Mouse (Mus musculus) forebrain, embryonic 13.5 days (tissue): Measurements from ENCODE around the gene Ccdc62. TPM values are rescaled to one million over a fixed set of nuclear protein-coding genes. Genes with fewer than 3 reads are reported as not detected.

ENCODE experiments used
- ATAC-seq: fragments of 200-750 bp; cut with Nextera tagmentation; 2 replicates; pipeline ENCODE4 v1.8.0; 2017
- H3K27ac ChIP-seq: fragments of 300-500 bp; sonication (generic); 2 replicates; pipeline ENCODE4 v1.5.1; 2015; ENCODE audit warnings: inconsistent platforms, mild to moderate bottlenecking, moderate library complexity
- H3K27me3 ChIP-seq: fragments of 300-500 bp; sonication (generic); 2 replicates; pipeline ENCODE4 v1.6.1; 2015; ENCODE audit warnings: mild to moderate bottlenecking, inconsistent platforms
- H3K36me3 ChIP-seq: fragments of 300-500 bp; sonication (generic); 2 replicates; pipeline ENCODE4 v1.6.1; 2015; ENCODE audit warnings: mild to moderate bottlenecking, inconsistent platforms; ENCODE audit not compliant: poor library complexity, severe bottlenecking
- H3K4me1 ChIP-seq: fragments of 300-500 bp; sonication (generic); 2 replicates; pipeline ENCODE4 v1.6.1; 2015; ENCODE audit warnings: inconsistent platforms
- H3K4me2 ChIP-seq: fragments of 300-500 bp; sonication (generic); 2 replicates; pipeline ENCODE4 v1.6.1; 2015; ENCODE audit warnings: inconsistent platforms, mild to moderate bottlenecking, moderate library complexity
- H3K4me3 ChIP-seq: fragments of 300-500 bp; sonication (generic); 2 replicates; pipeline ENCODE4 v1.5.1; 2015; ENCODE audit warnings: mild to moderate bottlenecking, inconsistent platforms
- H3K9ac ChIP-seq: fragments of 300-500 bp; sonication (generic); 2 replicates; pipeline ENCODE4 v1.6.1; 2015; ENCODE audit warnings: mild to moderate bottlenecking, inconsistent platforms
- H3K9me3 ChIP-seq: fragments of 300-500 bp; sonication (generic); replicated peaks from 2 replicates; pipeline ENCODE4 v1.6.1; 2016; ENCODE audit warnings: inconsistent platforms
- WGBS: fragments of 180-500 bp; shearing (Covaris S2); methylation state at CpG from one replicate; pipeline ENCODE4 v1.1.7; 2015; 5-methylcytosine and 5-hydroxymethylcytosine counted together
- polyA plus RNA-seq: library from polyadenylated mRNA; unstranded; fragments of >200 nt; fragmentation: Nextera tagmentation; extraction: Ambion mirVana; gene quantifications from 2 replicates; pipeline ENCODE4 v1.2.1, GENCODE M21; 2015

Ccdc62 gene
- polyA plus RNA-seq, 1 experiment from 2014 or later = 6.0 TPM

DNA sequence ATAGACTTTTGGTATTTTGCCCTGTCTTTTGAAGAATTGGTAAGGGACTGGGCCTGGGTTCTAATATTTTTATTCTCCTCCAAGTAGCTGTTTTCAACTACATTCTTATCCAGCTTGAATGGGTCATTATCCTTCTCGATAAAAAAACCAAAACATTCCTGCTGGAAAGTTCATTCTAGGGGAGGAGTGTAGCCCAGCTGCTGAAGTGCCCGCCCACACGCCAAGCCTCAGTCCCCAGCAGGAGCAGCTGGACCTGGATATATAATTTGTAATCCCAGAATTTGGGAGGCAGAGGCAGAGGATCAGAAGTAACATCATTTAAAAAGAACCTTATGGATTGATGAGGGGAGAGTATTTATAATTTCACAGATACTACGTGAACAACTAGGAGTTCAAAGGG lies 16.1 kb downstream of the Ccdc62 start:
- H3K9ac ChIP-seq = no peak overlapping the region
- H3K4me3 ChIP-seq = no peak overlapping the region
- H3K36me3 ChIP-seq = no peaks in the 10 kb centered on the region
- no peaks in the 10 kb centered on the region for H3K4me1 ChIP-seq
- H3K9me3 ChIP-seq = no peaks in the 10 kb centered on the region
- no peak for ATAC-seq
- H3K27ac ChIP-seq = no peak overlapping the region
- WGBS = 67% methylated on average over 4 of the region's 4 CpGs
- H3K4me2 ChIP-seq = no peak overlapping the region
- no peaks in the 10 kb centered on the region for H3K27me3 ChIP-seq

DNA sequence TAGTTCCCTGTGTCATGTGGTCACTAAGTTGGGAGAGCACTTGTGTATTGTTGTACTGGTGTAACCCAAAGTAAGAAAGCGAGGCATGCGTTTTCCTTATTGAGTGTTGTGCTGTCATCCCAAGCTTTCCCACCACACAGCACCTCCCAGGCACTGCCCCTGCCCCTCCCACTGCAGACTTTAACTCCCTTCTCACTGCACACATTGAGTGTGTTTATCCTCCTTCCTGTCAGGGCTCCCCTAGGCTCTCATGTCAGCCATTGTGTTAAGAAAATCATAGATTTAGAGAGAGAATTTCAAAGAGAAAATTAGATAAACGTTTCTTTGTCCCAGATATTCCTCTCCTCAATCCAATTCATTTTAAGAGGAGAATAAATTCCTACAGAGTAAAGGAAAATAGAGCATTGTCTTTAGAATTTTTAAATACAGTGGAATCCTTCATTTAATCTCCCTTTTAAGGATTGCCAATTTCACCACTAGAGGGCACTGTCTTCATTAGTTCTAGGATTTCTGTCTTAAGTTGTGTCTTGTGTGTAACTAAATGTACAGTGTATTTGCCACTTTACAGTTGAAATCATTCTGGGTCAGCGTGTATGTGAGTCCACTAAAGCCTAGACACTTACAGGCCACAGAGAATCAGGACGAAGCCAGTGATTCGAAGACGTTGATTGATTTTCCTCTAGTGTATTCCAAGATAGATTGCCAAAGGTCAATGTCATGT lies 16.7 kb downstream of the Ccdc62 start:
- Histone ChIP-seq H3K4me1 (no peaks in the 10 kb centered on the region), H3K36me3 (no peaks in the 10 kb centered on the region), H3K9ac (no peak overlapping the region), H3K4me3 (no peak overlapping the region), H3K9me3 (no peaks in the 10 kb centered on the region), H3K27me3 (no peaks in the 10 kb centered on the region), H3K27ac (no peak overlapping the region), H3K4me2 (no peak overlapping the region)
- no peak for ATAC-seq
- WGBS = 50% methylated on average over 7 of the region's 7 CpGs

DNA sequence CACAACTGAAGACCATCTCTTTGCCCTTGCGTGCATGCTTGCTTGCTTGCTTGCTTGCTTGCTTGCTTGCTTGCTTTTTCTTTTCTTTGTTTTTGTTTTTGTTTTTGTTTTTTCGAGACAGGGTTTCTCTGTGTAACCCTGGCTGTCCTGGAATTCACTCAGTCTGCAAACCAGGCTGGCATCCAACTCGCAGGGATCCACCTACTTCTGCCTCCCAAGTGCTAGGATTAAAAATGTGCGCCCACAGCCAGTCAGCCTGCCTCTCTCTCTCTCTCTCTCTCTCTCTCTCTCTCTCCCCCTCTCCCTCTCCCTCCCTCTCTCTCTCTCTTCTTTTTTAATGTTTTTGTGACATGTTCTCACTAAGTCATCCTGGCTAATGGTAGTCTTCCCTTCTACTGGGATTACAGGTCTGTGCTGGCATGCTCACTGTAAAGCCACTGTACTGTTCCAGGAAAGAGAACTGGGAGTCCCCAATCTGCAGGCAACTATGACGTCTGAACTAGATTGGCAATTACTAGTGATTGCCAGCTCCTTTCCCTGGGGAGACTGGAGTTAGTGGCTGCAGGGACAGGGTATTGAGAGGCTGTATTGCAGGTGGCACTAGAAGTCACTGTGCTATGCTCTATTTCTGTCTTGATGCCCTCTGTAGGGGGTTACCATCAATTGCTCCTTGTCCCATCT lies 22.0 kb downstream of the Ccdc62 start:
- Histone ChIP-seq H3K4me3 (no peak overlapping the region), H3K4me2 (no peak overlapping the region), H3K27me3 (no peaks in the 10 kb centered on the region), H3K9ac (no peak overlapping the region), H3K27ac (no peak overlapping the region), H3K9me3 (no peaks in the 10 kb centered on the region), H3K4me1 (no peaks in the 10 kb centered on the region), H3K36me3 (no peaks in the 10 kb centered on the region)
- no peak for ATAC-seq
- WGBS = 58% methylated on average over 5 of the region's 5 CpGs

DNA sequence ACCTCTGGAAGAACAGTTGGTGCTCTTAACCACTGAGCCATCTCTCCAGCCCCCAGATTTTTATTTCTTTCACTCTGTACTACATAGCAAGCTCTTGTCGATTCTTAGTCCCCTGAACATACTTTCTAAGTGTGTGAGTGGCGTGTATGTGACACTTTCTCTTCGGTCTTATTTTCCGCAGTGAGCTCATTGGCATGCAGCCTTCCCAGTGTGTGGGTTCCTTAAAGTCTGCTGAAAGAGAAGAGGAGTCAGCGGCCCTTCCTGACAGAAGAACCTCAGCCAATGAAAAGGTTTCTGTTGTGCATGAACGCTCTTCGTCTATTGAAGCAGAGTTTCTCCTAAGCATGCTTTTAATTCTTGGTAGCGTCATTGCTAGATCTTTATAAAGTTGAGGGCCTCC lies 26.7 kb downstream of the Ccdc62 start:
- Histone ChIP-seq H3K4me3 (no peak overlapping the region), H3K4me2 (no peak overlapping the region), H3K36me3 (no peaks in the 10 kb centered on the region), H3K9ac (no peak overlapping the region), H3K4me1 (no peaks in the 10 kb centered on the region), H3K27ac (no peak overlapping the region), H3K9me3 (no peaks in the 10 kb centered on the region), H3K27me3 (no peaks in the 10 kb centered on the region)
- ATAC-seq = no peak
- WGBS = 76% methylated on average over 8 of the region's 8 CpGs

DNA sequence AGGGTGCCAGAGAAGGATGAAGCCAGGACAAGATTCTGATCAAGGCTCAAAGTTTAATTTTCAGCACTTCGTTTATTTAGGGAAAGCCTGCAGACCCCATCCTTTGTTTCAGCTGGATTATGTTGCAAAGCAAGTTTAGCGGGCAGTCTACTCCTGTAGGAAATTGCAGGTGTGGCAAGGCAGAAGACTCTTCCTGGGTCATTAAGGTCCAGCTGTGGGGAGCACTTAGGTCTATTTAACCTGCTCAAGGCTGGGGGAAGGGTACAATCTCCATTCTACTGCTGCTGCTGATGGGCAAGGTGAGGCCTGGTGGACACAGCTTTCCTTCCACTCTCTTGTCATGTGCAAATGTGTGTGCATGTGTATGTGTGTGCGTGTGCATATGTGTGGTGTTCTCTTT lies 28.5 kb downstream of the Ccdc62 start:
- H3K4me3 ChIP-seq = no peak overlapping the region
- 81% methylated on average over 3 of the region's 3 CpGs for WGBS
- H3K4me1 ChIP-seq = no peaks in the 10 kb centered on the region
- no peak overlapping the region for H3K27ac ChIP-seq
- no peaks in the 10 kb centered on the region for H3K9me3 ChIP-seq
- ATAC-seq = no peak
- no peaks in the 10 kb centered on the region for H3K36me3 ChIP-seq
- H3K4me2 ChIP-seq = no peak overlapping the region
- no peak overlapping the region for H3K9ac ChIP-seq
- no peaks in the 10 kb centered on the region for H3K27me3 ChIP-seq

DNA sequence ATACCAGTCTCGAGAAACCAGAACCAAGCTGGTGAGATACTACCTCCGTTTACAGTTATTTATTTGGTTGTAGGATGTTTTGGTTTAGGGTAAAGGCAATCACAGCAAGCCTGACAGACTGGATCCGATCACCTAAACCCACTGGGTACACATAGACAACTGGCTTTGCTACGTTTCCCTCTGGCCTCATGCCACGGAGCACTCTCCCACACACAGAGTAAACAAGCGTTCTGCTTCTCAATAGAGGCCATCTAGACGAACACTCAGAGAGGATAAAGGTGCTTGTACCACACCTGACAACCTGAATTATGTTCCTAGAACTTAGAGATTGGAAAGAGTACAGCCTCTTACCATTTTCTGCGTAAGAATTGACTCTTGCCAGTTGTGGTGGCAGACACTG lies 29.6 kb downstream of the Ccdc62 start:
- no peak overlapping the region for H3K4me2 ChIP-seq
- no peaks in the 10 kb centered on the region for H3K27me3 ChIP-seq
- no peak for ATAC-seq
- no peaks in the 10 kb centered on the region for H3K9me3 ChIP-seq
- H3K4me1 ChIP-seq = no peaks in the 10 kb centered on the region
- no peaks in the 10 kb centered on the region for H3K36me3 ChIP-seq
- no peak overlapping the region for H3K4me3 ChIP-seq
- WGBS = 86% methylated on average over 8 of the region's 8 CpGs
- no peak overlapping the region for H3K27ac ChIP-seq
- no peak overlapping the region for H3K9ac ChIP-seq

DNA sequence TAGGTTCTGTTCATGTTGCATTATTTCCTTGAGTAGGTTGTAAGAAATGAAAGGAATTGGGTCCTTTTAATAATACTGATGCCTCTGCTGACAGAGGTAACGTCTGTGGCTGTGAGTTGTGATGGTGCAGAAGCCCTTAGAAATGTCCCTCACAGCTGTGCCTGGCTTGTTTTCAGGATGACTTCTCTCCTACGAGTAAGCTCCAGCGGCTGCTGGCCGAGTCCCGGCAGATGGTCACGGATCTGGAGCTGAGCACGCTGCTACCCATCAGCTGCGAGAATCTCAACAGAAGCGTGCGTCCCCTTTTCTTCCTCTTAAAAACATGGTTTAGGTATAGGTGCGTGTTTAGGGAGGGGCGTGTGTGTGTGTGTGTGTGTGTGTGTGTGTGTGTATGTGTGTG lies 30.6 kb downstream of the Ccdc62 start:
- no peaks in the 10 kb centered on the region for H3K36me3 ChIP-seq
- H3K4me2 ChIP-seq = no peak overlapping the region
- no peaks in the 10 kb centered on the region for H3K9me3 ChIP-seq
- H3K4me1 ChIP-seq = no peaks in the 10 kb centered on the region
- H3K27ac ChIP-seq = no peak overlapping the region
- no peak overlapping the region for H3K4me3 ChIP-seq
- no peaks in the 10 kb centered on the region for H3K27me3 ChIP-seq
- no peak for ATAC-seq
- 82% methylated on average over 12 of the region's 12 CpGs for WGBS
- no peak overlapping the region for H3K9ac ChIP-seq

DNA sequence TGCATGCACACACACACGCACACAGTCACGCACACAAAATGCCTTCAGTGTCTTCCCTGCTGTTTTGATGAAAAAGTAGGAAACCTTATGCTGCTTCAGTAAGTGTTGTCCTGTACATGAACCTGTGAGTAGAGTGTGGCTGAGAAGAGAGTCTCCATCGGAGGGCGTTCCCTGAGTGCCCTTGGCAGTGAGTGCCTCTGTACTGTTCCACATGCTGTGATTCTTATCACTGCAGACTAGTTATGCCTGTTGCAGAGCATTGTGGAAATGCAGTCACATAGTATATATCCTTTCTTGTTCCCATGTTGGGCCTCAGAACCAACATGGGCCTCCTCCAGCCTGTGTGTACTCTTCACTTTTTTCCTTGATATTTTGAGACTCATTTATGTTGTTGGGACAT lies 33.7 kb downstream of the Ccdc62 start:
- H3K9me3 ChIP-seq = no peaks in the 10 kb centered on the region
- H3K4me3 ChIP-seq = no peak overlapping the region
- H3K4me2 ChIP-seq = no peak overlapping the region
- H3K4me1 ChIP-seq = no peaks in the 10 kb centered on the region
- 97% methylated on average over 4 of the region's 4 CpGs for WGBS
- no peak overlapping the region for H3K27ac ChIP-seq
- H3K27me3 ChIP-seq = no peaks in the 10 kb centered on the region
- no peak for ATAC-seq
- H3K9ac ChIP-seq = no peak overlapping the region
- no peaks in the 10 kb centered on the region for H3K36me3 ChIP-seq

DNA sequence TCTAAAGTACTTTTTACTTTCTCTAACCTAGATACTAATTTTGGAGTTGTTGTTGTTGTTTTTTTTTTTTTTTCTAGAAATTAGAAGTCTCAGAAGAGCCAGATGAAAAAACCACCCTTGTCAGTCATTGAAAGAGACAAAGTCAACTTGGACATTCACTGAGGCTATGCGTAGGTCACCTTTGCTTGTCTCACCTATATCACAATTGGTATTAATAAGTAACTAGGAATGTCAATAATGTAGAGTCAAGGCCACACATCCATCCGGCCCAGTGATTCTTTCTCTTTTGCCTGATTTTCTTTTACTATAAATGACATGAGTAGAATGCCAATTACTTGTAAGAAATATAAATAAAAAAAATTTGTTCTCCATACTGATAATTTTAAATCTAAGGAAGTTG lies 36.3 kb downstream of the Ccdc62 start:
- WGBS = 91% methylated on average over 2 of the region's 2 CpGs
- Histone ChIP-seq H3K9ac (no peak overlapping the region), H3K27ac (no peak overlapping the region), H3K27me3 (no peaks in the 10 kb centered on the region), H3K36me3 (no peaks in the 10 kb centered on the region), H3K9me3 (no peaks in the 10 kb centered on the region), H3K4me3 (no peak overlapping the region), H3K4me2 (no peak overlapping the region), H3K4me1 (no peaks in the 10 kb centered on the region)
- no peak for ATAC-seq

DNA sequence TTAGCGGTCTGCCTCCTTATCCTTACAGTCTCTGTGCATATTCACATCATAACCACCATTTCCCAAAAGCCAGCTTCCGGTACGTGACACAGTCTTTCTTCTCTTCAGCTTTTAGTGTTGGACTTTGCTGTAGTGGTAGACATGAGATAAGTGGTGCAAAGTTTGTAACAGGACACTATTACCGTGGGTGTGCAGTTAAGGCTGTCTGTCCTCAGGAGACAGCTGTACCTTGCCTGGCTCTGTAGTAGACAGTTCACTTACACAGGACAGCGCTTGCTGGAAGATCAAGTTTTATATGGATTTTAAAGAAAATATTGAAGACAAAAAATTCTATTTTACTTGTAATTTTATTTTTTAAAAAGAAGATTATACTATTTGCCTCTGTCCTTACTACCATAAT lies 38.0 kb downstream of the Ccdc62 start:
- H3K36me3 ChIP-seq = no peaks in the 10 kb centered on the region
- H3K27me3 ChIP-seq = no peaks in the 10 kb centered on the region
- 84% methylated on average over 5 of the region's 5 CpGs for WGBS
- no peak overlapping the region for H3K27ac ChIP-seq
- H3K9me3 ChIP-seq = no peaks in the 10 kb centered on the region
- no peak overlapping the region for H3K9ac ChIP-seq
- H3K4me2 ChIP-seq = no peak overlapping the region
- ATAC-seq = no peak
- H3K4me3 ChIP-seq = no peak overlapping the region
- no peaks in the 10 kb centered on the region for H3K4me1 ChIP-seq

DNA sequence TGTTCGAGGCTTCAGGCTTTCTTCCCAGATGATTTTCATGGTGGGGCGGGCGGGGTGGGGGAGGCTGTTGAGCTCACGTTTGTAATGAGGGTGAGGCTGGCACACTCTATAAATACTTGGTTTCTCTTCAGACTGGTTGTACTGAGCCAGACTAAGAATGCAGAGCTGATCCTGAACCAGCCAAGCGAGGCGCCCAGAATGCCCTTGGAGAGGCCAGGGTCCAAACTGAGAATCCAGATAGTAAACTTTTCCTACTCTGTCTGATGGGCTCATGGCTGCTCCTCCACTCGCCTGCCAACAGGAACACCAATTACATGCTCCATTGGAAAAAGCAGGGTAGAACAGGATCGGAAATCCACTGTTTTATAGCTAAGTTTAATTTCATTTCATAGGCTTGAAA lies 38.7 kb downstream of the Ccdc62 start:
- Histone ChIP-seq H3K4me2 (no peak overlapping the region), H3K27me3 (no peaks in the 10 kb centered on the region), H3K27ac (no peak overlapping the region), H3K4me1 (no peaks in the 10 kb centered on the region), H3K4me3 (no peak overlapping the region), H3K9ac (no peak overlapping the region), H3K9me3 (no peaks in the 10 kb centered on the region), H3K36me3 (no peaks in the 10 kb centered on the region)
- WGBS = 71% methylated on average over 8 of the region's 8 CpGs
- ATAC-seq = no peak

DNA sequence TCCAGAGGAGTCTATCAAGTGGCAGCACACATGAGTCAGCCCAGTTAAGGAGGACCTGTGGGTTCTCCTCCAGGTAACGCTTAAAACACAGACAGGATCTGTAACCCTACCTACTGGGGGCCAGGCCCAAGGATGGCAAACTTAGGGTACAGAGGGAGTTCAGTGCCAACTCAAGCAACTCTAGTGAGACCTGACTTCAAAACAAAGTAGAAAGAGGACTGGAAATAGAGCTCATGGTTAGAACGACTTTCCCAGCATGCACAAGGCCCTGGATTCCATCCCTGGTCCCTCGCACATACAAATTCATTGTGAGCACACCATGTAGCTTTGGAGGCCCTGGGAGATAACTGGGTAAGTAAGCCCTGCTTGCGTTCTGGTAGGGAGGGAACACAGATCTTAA lies 40.1 kb downstream of the Ccdc62 start:
- WGBS = 90% methylated on average over 4 of the region's 4 CpGs
- Histone ChIP-seq H3K27me3 (no peaks in the 10 kb centered on the region), H3K36me3 (no peaks in the 10 kb centered on the region), H3K4me2 (no peak overlapping the region), H3K9ac (no peak overlapping the region), H3K27ac (no peak overlapping the region), H3K4me1 (peaks cover 8% of the 10 kb centered on the region), H3K9me3 (no peaks in the 10 kb centered on the region), H3K4me3 (no peak overlapping the region)
- ATAC-seq = no peak

DNA sequence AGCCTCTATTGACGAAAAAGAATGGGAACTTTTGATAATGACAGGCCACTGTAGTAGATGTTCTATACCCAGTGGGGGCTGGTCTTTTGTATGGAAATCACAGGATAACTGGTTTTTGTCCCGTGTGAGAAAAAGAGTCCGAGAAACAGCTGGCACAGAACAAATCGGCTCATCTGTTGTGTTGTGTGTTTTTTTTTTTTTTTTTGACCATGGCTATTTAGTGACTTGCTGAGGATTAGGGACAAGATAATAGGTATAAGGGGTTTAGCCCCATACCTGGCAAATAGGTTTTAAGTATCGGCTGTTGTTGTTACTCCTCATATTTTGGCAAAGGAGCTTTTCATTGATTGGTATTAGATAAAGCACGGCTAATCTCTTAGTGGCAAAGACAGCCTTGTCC lies 42.0 kb downstream of the Ccdc62 start:
- H3K4me3 ChIP-seq = no peak overlapping the region
- no peaks in the 10 kb centered on the region for H3K27me3 ChIP-seq
- H3K27ac ChIP-seq = no peak overlapping the region
- H3K9me3 ChIP-seq = no peaks in the 10 kb centered on the region
- no peaks in the 10 kb centered on the region for H3K36me3 ChIP-seq
- no peak overlapping the region for H3K4me2 ChIP-seq
- no peak for ATAC-seq
- H3K9ac ChIP-seq = no peak overlapping the region
- peaks cover 8% of the 10 kb centered on the region for H3K4me1 ChIP-seq
- 59% methylated on average over 6 of the region's 6 CpGs for WGBS
